Mouse (Mus musculus) hindbrain, embryonic 14.5 days (tissue): ENCODE measurements around the gene D430041D05Rik. TPM values are rescaled to one million over a fixed set of nuclear protein-coding genes. Genes with fewer than 3 reads are reported as not detected.

Source experiments
- ATAC-seq: fragments of 200-750 bp; cut with Nextera tagmentation; 2 replicates; pipeline ENCODE4 v1.8.0; 2017; ENCODE audit warnings: moderate number of reproducible peaks, mild to moderate bottlenecking, moderate TSS enrichment, moderate library complexity; ENCODE audit not compliant: low FRiP score
- DNase-seq: peaks from one replicate; pipeline ENCODE4 v3.0.0-alpha.2; 2015; ENCODE audit warnings: low spot score
- H3K27ac ChIP-seq: fragments of 300-500 bp; sonication (generic); 2 replicates; pipeline ENCODE4 v1.5.1; 2014; ENCODE audit warnings: mild to moderate bottlenecking, moderate library complexity
- H3K27me3 ChIP-seq: fragments of 300-500 bp; sonication (generic); 2 replicates; pipeline ENCODE4 v1.6.1; 2014; ENCODE audit warnings: mild to moderate bottlenecking, low read length, mixed read lengths; ENCODE audit not compliant: control insufficient read depth, insufficient read depth
- H3K36me3 ChIP-seq: fragments of 300-500 bp; sonication (generic); replicated peaks from 2 replicates; pipeline ENCODE4 v1.6.1; 2014; ENCODE audit not compliant: control insufficient read depth, insufficient read depth
- H3K4me1 ChIP-seq: fragments of 300-500 bp; sonication (generic); replicated peaks from 2 replicates; pipeline ENCODE4 v1.6.1; 2014; ENCODE audit warnings: antibody characterized with exemption, low read length, mixed read lengths; ENCODE audit not compliant: control insufficient read depth, insufficient read depth
- H3K4me2 ChIP-seq: fragments of 300-500 bp; sonication (generic); replicated peaks from 2 replicates; pipeline ENCODE4 v1.6.1; 2014; ENCODE audit warnings: mild to moderate bottlenecking, moderate library complexity
- H3K4me3 ChIP-seq: fragments of 300-500 bp; sonication (generic); replicated peaks from 2 replicates; pipeline ENCODE4 v1.5.1; 2014; ENCODE audit warnings: mild to moderate bottlenecking, low read length
- H3K9ac ChIP-seq: fragments of 300-500 bp; sonication (generic); 2 replicates; pipeline ENCODE4 v1.6.1; 2014
- H3K9me3 ChIP-seq: fragments of 300-500 bp; sonication (generic); 2 replicates; pipeline ENCODE4 v1.6.1; 2016; ENCODE audit warnings: low read length; ENCODE audit not compliant: control insufficient read depth
- WGBS: fragments of 180-500 bp; shearing (Covaris S2); extraction: QIAGEN DNeasy Blood & Tissue Kit; methylation state at CpG from one replicate; pipeline ENCODE4 v1.1.7; 2014; 5-methylcytosine and 5-hydroxymethylcytosine counted together
- polyA plus RNA-seq: library from polyadenylated mRNA; unstranded; fragments of >200 nt; fragmentation: Nextera tagmentation; extraction: Ambion mirVana; gene quantifications from 2 replicates; pipeline ENCODE4 v1.2.1, GENCODE M21; 2014

Gene D430041D05Rik
- polyA plus RNA-seq, 1 experiment from 2014 or later: 13.4 TPM

GRCm38 (mm10) chr2:104442341-104442740 lies 31.5 kb upstream of the D430041D05Rik start:
- H3K4me1 ChIP-seq: no peaks in the 10 kb centered on the region
- no peaks in the 10 kb centered on the region for H3K9me3 ChIP-seq
- no peaks in the 10 kb centered on the region for H3K27me3 ChIP-seq
- H3K4me3 ChIP-seq: no peak overlapping the region
- H3K27ac ChIP-seq: no peak overlapping the region
- no peak overlapping the region for H3K9ac ChIP-seq
- no peak overlapping the region for H3K4me2 ChIP-seq
- DNase-seq: no peak
- peaks cover 22% of the 10 kb centered on the region for H3K36me3 ChIP-seq
- 73% methylated on average over 4 of the region's 4 CpGs for WGBS
- ATAC-seq: no peak

- DNase-seq: no peak
- Histone ChIP-seq H3K4me3 (no peak overlapping the region), H3K9ac (no peak overlapping the region), H3K4me1 (no peaks in the 10 kb centered on the region), H3K27me3 (no peaks in the 10 kb centered on the region), H3K36me3 (peaks cover 76% of the 10 kb centered on the region), H3K27ac (no peak overlapping the region), H3K9me3 (no peaks in the 10 kb centered on the region), H3K4me2 (no peak overlapping the region)
- WGBS: 97% methylated on average over 3 of the region's 3 CpGs
- ATAC-seq: no peak
Measured at GRCm38 (mm10) chr2:104436226-104436625, 25.4 kb upstream of the D430041D05Rik start.

- no peak for DNase-seq
- Histone ChIP-seq H3K9ac (no peak overlapping the region), H3K27me3 (no peaks in the 10 kb centered on the region), H3K36me3 (peaks cover 63% of the 10 kb centered on the region), H3K4me3 (no peak overlapping the region), H3K4me2 (no peak overlapping the region), H3K27ac (no peak overlapping the region), H3K9me3 (no peaks in the 10 kb centered on the region), H3K4me1 (no peaks in the 10 kb centered on the region)
- WGBS: 97% methylated on average over 6 of the region's 6 CpGs
- no peak for ATAC-seq
Measured at GRCm38 (mm10) chr2:104431067-104431466, 20.3 kb upstream of the D430041D05Rik start.

GRCm38 (mm10) chr2:104430566-104430965 lies 19.8 kb upstream of the D430041D05Rik start:
- Histone ChIP-seq H3K9ac (no peak overlapping the region), H3K4me2 (no peak overlapping the region), H3K36me3 (peaks cover 59% of the 10 kb centered on the region), H3K4me1 (no peaks in the 10 kb centered on the region), H3K9me3 (no peaks in the 10 kb centered on the region), H3K4me3 (no peak overlapping the region), H3K27ac (no peak overlapping the region), H3K27me3 (no peaks in the 10 kb centered on the region)
- no peak for ATAC-seq
- DNase-seq: no peak
- WGBS: 90% methylated on average over 5 of the region's 5 CpGs

GRCm38 (mm10) chr2:104426112-104426511 lies 15.3 kb upstream of the D430041D05Rik start:
- ATAC-seq: no peak
- Histone ChIP-seq H3K9me3 (no peaks in the 10 kb centered on the region), H3K27me3 (no peaks in the 10 kb centered on the region), H3K4me3 (no peak overlapping the region), H3K4me2 (no peak overlapping the region), H3K9ac (no peak overlapping the region), H3K36me3 (peaks cover 26% of the 10 kb centered on the region), H3K27ac (no peak overlapping the region), H3K4me1 (no peaks in the 10 kb centered on the region)
- 79% methylated on average over 3 of the region's 3 CpGs for WGBS
- DNase-seq: no peak

GRCm38 (mm10) chr2:104422230-104422629 lies 11.4 kb upstream of the D430041D05Rik start:
- Histone ChIP-seq H3K4me1 (no peaks in the 10 kb centered on the region), H3K27me3 (no peaks in the 10 kb centered on the region), H3K4me3 (no peak overlapping the region), H3K4me2 (no peak overlapping the region), H3K36me3 (0 out of 2 replicates have a peak, but pooled peaks cover 7% of the 10 kb centered on the region), H3K9ac (no peak overlapping the region), H3K27ac (no peak overlapping the region), H3K9me3 (no peaks in the 10 kb centered on the region)
- WGBS: 3% methylated on average over 1 of the region's 1 CpGs
- peak; percentile 82 for DNase-seq
- ATAC-seq: 0 out of 2 replicates have a peak, but pooled peaks have one; percentile 59

- no peaks in the 10 kb centered on the region for H3K9me3 ChIP-seq
- H3K27me3 ChIP-seq: no peaks in the 10 kb centered on the region
- 0 out of 2 replicates have a peak, but pooled peaks cover 7% of the 10 kb centered on the region for H3K36me3 ChIP-seq
- ATAC-seq: no peak
- H3K4me2 ChIP-seq: no peak overlapping the region
- H3K4me1 ChIP-seq: no peaks in the 10 kb centered on the region
- H3K9ac ChIP-seq: no peak overlapping the region
- H3K27ac ChIP-seq: no peak overlapping the region
- no peak for DNase-seq
- H3K4me3 ChIP-seq: no peak overlapping the region
- WGBS: 87% methylated on average over 4 of the region's 4 CpGs
Measured at GRCm38 (mm10) chr2:104420805-104421204, 10.0 kb upstream of the D430041D05Rik start.

- WGBS: 76% methylated on average over 1 of the region's 1 CpGs
- Histone ChIP-seq H3K4me2 (no peak overlapping the region), H3K27me3 (no peaks in the 10 kb centered on the region), H3K4me3 (no peak overlapping the region), H3K9me3 (no peaks in the 10 kb centered on the region), H3K4me1 (no peaks in the 10 kb centered on the region), H3K36me3 (0 out of 2 replicates have a peak, but pooled peaks cover 3% of the 10 kb centered on the region), H3K9ac (no peak overlapping the region), H3K27ac (no peak overlapping the region)
- no peak for DNase-seq
- no peak for ATAC-seq
Measured at GRCm38 (mm10) chr2:104419999-104420398, 9.2 kb upstream of the D430041D05Rik start.

- Histone ChIP-seq H3K4me3 (no peak overlapping the region), H3K9ac (no peak overlapping the region), H3K27ac (no peak overlapping the region), H3K36me3 (no peaks in the 10 kb centered on the region), H3K4me1 (no peaks in the 10 kb centered on the region), H3K27me3 (no peaks in the 10 kb centered on the region), H3K9me3 (no peaks in the 10 kb centered on the region), H3K4me2 (no peak overlapping the region)
- WGBS: 58% methylated on average over 2 of the region's 2 CpGs
- ATAC-seq (no peak), DNase-seq (no peak)
Measured at GRCm38 (mm10) chr2:104419411-104419810, 8.6 kb upstream of the D430041D05Rik start.

- WGBS: 90% methylated on average over 3 of the region's 3 CpGs
- Histone ChIP-seq H3K4me1 (peaks cover 15% of the 10 kb centered on the region), H3K9ac (no peak overlapping the region), H3K9me3 (no peaks in the 10 kb centered on the region), H3K27ac (no peak overlapping the region), H3K4me3 (no peak overlapping the region), H3K4me2 (no peak overlapping the region), H3K27me3 (peaks cover 15% of the 10 kb centered on the region; the same call in 1 of the 2 replicates), H3K36me3 (no peaks in the 10 kb centered on the region)
- DNase-seq (no peak), ATAC-seq (no peak)
Measured at GRCm38 (mm10) chr2:104413011-104413410, 2.2 kb upstream of the D430041D05Rik start.
